Mouse (Mus musculus) heart, embryonic 13.5 days (tissue): ENCODE measurements around the gene Mapk8ip3. TPM values are rescaled to one million over a fixed set of nuclear protein-coding genes. Genes with fewer than 3 reads are reported as not detected.

ENCODE experiments used
- polyA plus RNA-seq: library from polyadenylated mRNA; unstranded; fragments of >200 nt; fragmentation: Nextera tagmentation; extraction: Ambion mirVana; gene quantifications from 2 replicates; pipeline ENCODE4 v1.2.1, GENCODE M21; 2015

Mapk8ip3 gene
- polyA plus RNA-seq, 1 experiment from 2014 or later, result 25.2 TPM

Other genes starting within 250 kb of the Mapk8ip3 start
- gene Syngr3, start 247.0 kb downstream of the Mapk8ip3 start, polyA plus RNA-seq, result 0.59 and 0.83 TPM in 2 replicates
- 31.4 and 31.9 TPM in 2 replicates for gene Gfer, start 240.8 kb downstream of the Mapk8ip3 start, polyA plus RNA-seq
- 1.1 TPM in 2 replicates for gene Noxo1, start 240.7 kb downstream of the Mapk8ip3 start, polyA plus RNA-seq
- gene Tbl3, start 229.3 kb downstream of the Mapk8ip3 start, polyA plus RNA-seq, result 45.7 and 47.4 TPM in 2 replicates
- gene Rnf151, start 218.9 kb downstream of the Mapk8ip3 start, polyA plus RNA-seq, result not detected in 2 replicates
- 903 and 1,010 TPM in 2 replicates for gene Rps2, start 218.9 kb downstream of the Mapk8ip3 start, polyA plus RNA-seq
- 344 and 399 TPM in 2 replicates for gene Ndufb10, start 212.5 kb downstream of the Mapk8ip3 start, polyA plus RNA-seq
- 0.68 and 1.1 TPM in 2 replicates for gene Rpl3l, start 209.2 kb downstream of the Mapk8ip3 start, polyA plus RNA-seq
- 18.0 and 20.4 TPM in 2 replicates for gene Msrb1, start 200.3 kb downstream of the Mapk8ip3 start, polyA plus RNA-seq
- 0.24 and 0.59 TPM in 2 replicates for gene Hs3st6, start 184.0 kb downstream of the Mapk8ip3 start, polyA plus RNA-seq
- not detected in 2 replicates for gene Meiob, start 132.7 kb downstream of the Mapk8ip3 start, polyA plus RNA-seq
- 47.3 and 54.5 TPM in 2 replicates for gene Hagh, start 96.8 kb downstream of the Mapk8ip3 start, polyA plus RNA-seq
- gene Fahd1, start 86.6 kb downstream of the Mapk8ip3 start, polyA plus RNA-seq, result 36.9 and 39.7 TPM in 2 replicates
- 0.11 and 0.50 TPM in 2 replicates for gene Igfals, start 71.0 kb downstream of the Mapk8ip3 start, polyA plus RNA-seq
- gene Nubp2, start 50.6 kb downstream of the Mapk8ip3 start, polyA plus RNA-seq, result 36.1 and 41.4 TPM in 2 replicates
- gene Spsb3, start 50.3 kb downstream of the Mapk8ip3 start, polyA plus RNA-seq, result 27.8 and 29.9 TPM in 2 replicates
- 20.7 and 22.5 TPM in 2 replicates for gene Eme2, start 41.9 kb downstream of the Mapk8ip3 start, polyA plus RNA-seq
- gene Mrps34, start 41.9 kb downstream of the Mapk8ip3 start, polyA plus RNA-seq, result 79.2 and 81.5 TPM in 2 replicates
- 32.0 and 41.0 TPM in 2 replicates for gene Nme3, start 40.5 kb downstream of the Mapk8ip3 start, polyA plus RNA-seq
- 122 and 123 TPM in 2 replicates for gene Jpt2, start 23.7 kb upstream of the Mapk8ip3 start, polyA plus RNA-seq
- 4.0 and 4.4 TPM in 2 replicates for gene Cramp1l, start 78.8 kb upstream of the Mapk8ip3 start, polyA plus RNA-seq
- gene Ift140, start 79.1 kb upstream of the Mapk8ip3 start, polyA plus RNA-seq, result 11.7 and 13.4 TPM in 2 replicates
- gene Tmem204, start 146.6 kb upstream of the Mapk8ip3 start, polyA plus RNA-seq, result 18.0 and 19.4 TPM in 2 replicates
- 25.1 and 29.0 TPM in 2 replicates for gene Telo2, start 179.0 kb upstream of the Mapk8ip3 start, polyA plus RNA-seq
- 0.11 and 0.15 TPM in 2 replicates for gene Ptx4, start 183.8 kb upstream of the Mapk8ip3 start, polyA plus RNA-seq
- gene Clcn7, start 196.4 kb upstream of the Mapk8ip3 start, polyA plus RNA-seq, result 15.7 and 17.9 TPM in 2 replicates
- gene Ccdc154, start 225.5 kb upstream of the Mapk8ip3 start, polyA plus RNA-seq, result not detected in 2 replicates
- 0.27 and 0.28 TPM in 2 replicates for gene Gm38655, start 238.5 kb upstream of the Mapk8ip3 start, polyA plus RNA-seq
- gene BC003965, start 247.6 kb upstream of the Mapk8ip3 start, polyA plus RNA-seq, result 22.0 and 25.2 TPM in 2 replicates